Mouse (Mus musculus) cortical plate, adult 2 months (tissue): ENCODE measurements around the gene Lenep. TPM values are rescaled to one million over a fixed set of nuclear protein-coding genes. Genes with fewer than 3 reads are reported as not detected.

Experiments used
- H3K27ac ChIP-seq: fragments of 200-500 bp; 2 replicates; pipeline ENCODE4 v1.5.1; 2012; ENCODE audit warnings: low read length, control low read depth, inconsistent platforms; ENCODE audit not compliant: insufficient read depth
- H3K4me1 ChIP-seq: fragments of 200-500 bp; 2 replicates; pipeline ENCODE4 v1.6.1; 2011; ENCODE audit warnings: low read length; ENCODE audit not compliant: control insufficient read depth, insufficient read depth
- H3K4me3 ChIP-seq: fragments of 200-500 bp; 2 replicates; pipeline ENCODE4 v1.5.1; 2011; ENCODE audit warnings: mild to moderate bottlenecking, low read length, control low read depth; ENCODE audit not compliant: insufficient read depth
- CTCF ChIP-seq: fragments of 200-500 bp; IDR thresholded peaks from 2 replicates; pipeline ENCODE4 v1.5.1; 2011; ENCODE audit warnings: mild to moderate bottlenecking, control low read depth, low read length; ENCODE audit not compliant: insufficient read depth; ENCODE audit errors: extremely low read depth
- POLR2A ChIP-seq: fragments of 200-500 bp; IDR thresholded peaks from 2 replicates; pipeline ENCODE4 v1.6.1; 2011; ENCODE audit warnings: mild to moderate bottlenecking, low read length, control low read depth; ENCODE audit not compliant: insufficient read depth; ENCODE audit errors: extremely low read depth
- polyA plus RNA-seq: library from polyadenylated mRNA; depleted of rRNA; stranded (reverse); fragments of >200 nt; gene quantifications from 2 replicates; pipeline ENCODE4 v1.2.3, GENCODE M21; 2012; rRNA removed

Gene Lenep
- polyA plus RNA-seq: 5.1 and 5.9 TPM in 2 replicates

DNA sequence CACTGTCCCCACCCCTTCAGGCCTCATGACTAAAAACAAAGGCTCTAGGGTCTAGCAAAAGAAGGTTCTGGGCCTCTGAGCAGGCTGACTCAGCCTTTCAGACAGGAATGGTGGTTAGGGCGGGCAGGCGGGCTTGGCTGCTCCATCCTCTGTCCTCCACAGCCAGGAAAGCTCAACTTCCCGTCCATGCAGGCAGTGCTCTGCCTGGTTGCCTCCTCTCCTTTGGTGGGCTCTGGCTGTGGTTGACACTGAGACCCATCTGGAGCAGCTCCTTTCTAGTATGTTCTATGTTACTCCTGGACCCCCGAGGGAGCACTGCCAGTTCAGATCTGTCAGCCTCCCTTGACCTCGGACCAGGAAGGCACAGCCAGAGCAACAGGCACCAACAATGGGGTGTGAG lies at the start of gene Lenep:
Gene Lenep, minus strand, starts transcription at position 101 of the 400 bp plus-strand sequence.
- H3K4me3 ChIP-seq: no peak within 1 kb of the TSS
- H3K27ac ChIP-seq: no peak within 1 kb of the TSS
- TF ChIP-seq POLR2A: no peak
- no peak for TF ChIP-seq CTCF
- H3K4me1 ChIP-seq: 0 out of 2 replicates have a peak, but pooled peaks cover 2% of the 10 kb centered on the region

DNA sequence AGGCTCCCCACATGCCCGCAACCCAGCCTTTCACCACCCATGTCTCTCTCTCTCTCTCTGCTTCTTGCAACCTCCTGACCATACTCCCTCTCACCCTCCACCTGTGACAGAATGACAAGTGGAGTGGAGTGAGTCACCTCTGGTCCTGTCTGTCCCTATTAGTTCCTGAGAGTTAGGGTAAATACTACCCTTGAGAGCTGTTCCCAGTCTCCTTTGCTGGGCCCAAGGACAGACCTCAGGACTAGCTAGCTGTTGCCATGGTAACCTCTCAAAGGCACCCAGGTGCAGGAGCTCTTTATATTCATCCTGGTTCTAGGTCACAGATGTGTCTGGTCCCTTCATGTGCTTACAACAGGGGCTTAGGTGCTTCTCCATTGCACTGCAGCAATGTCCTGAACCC lies 49.3 kb upstream of the Lenep start:
- no peak overlapping the region for H3K27ac ChIP-seq

DNA sequence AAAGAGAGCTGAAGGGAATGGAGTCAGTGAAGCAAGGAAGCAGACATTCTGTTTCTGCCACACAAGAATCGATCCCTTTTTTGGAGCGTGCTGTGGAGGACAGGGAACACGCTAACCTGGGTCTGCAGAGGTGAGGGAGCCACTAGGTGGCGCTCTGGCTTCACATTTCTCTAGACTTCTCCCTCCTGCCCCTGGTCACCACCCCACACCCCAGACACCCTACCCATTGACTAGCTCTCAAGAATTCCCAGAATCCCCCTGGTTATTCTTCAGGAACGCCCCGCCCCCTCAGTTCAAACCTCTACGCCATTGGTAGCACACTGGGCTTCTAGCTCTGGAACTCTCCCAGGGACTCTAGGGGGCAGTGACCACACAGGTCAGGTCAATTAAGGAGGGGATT lies 46.9 kb upstream of the Lenep start:
- H3K27ac ChIP-seq: no peak overlapping the region
- H3K4me3 ChIP-seq: no peak overlapping the region
- peak; percentile 80 for TF ChIP-seq CTCF
- no peak for TF ChIP-seq POLR2A
- H3K4me1 ChIP-seq: no peaks in the 10 kb centered on the region; the same call in 1 of the 2 replicates

More for the DNA sequence above, 49.3 kb upstream of the Lenep start:
- Histone ChIP-seq H3K4me1 (no peaks in the 10 kb centered on the region; the same call in 1 of the 2 replicates), H3K4me3 (no peak overlapping the region)
- TF ChIP-seq CTCF: no peak
- no peak for TF ChIP-seq POLR2A

DNA sequence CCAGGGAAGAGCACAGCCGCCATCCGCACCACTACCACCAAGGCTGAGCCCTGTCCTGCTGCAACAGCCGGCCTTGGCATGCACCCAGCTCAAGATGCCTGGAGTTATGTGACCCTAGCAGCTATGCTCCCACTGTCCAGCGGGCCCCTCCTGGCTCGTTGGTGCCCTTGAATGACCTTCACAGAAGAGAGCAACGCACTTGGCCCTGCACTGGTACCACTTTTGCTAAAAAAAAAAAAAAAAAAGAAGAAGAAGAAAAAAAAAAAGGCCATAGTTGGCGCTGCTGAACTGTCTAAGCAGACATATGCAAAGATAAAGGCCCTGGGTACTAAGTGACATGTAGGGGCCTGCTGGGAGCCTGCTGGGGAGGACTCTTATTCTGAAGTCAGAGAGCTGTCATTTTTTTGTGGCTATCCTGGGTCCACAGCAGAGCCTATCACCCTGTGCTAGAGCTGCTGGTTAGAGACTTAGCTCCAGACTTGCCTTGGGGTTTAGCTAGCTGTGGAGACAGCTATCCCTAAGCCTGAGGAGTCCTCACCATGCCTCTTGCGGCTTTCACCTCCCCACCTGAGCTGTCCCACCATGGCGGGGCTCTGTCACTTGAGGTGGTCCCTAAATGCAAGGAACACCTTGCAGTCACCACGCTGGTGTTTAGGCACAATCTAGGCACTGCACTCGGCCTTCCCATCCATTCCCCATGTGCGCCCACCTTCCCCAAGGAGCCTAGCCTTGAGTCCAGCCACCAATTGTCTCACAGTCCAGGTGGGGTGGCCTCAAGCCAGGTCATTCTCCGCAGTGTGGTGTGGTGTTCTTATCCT lies 46.3 kb upstream of the Lenep start:
- Histone ChIP-seq H3K27ac (no peak overlapping the region), H3K4me3 (no peak overlapping the region)
- TF ChIP-seq POLR2A (no peak), CTCF (no peak)

DNA sequence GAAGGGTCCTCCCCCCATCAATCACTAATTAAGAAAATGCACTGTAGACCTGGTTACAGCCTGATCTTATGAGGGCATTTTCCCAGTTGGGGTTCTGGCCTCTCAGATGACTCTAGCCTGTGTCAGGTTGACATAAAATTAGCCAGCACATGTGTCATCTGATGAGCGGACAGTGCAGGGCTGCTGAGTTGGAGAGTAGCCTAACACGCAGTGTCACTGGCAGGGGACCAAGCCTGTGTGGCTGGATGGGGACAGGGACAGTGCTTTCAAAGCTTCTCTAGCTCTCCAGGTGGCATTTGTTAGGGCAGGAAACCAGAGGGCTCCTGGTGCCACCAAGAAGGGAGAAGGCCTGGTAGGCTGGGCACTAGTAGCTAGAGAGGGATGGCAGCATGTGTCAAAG lies 38.1 kb upstream of the Lenep start:
- Histone ChIP-seq H3K4me1 (0 out of 2 replicates have a peak, but pooled peaks cover 1% of the 10 kb centered on the region), H3K27ac (no peak overlapping the region), H3K4me3 (no peak overlapping the region)
- no peak for TF ChIP-seq CTCF
- no peak for TF ChIP-seq POLR2A

More for the DNA sequence above, 46.3 kb upstream of the Lenep start:
- no peaks in the 10 kb centered on the region; the same call in 1 of the 2 replicates for H3K4me1 ChIP-seq

DNA sequence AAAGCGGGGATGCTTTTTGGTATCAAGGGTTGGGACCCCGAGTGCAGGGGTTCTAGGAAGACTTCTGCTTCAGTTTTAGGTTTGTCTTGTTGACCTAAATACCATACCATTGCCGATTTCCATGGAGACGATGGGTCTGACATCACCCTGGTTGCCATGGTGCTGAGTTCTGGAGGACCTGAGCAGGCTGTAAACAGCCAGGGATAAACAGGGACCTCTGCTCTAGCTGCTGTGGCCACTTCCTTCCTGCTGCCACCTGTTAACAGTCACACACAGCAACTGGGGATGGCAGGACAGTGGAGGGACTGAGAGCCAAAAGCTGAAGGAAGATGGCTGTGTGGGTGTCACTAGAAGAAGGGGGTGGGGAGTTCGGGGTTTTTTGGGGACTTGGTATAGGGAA lies 34.7 kb upstream of the Lenep start:
- Histone ChIP-seq H3K4me1 (0 out of 2 replicates have a peak, but pooled peaks cover 1% of the 10 kb centered on the region), H3K27ac (peak overlapping the region; percentile 53; the same call in 1 of the 2 replicates), H3K4me3 (peak overlapping the region; percentile 35; the same call in 1 of the 2 replicates)
- TF ChIP-seq CTCF (no peak), POLR2A (no peak)

DNA sequence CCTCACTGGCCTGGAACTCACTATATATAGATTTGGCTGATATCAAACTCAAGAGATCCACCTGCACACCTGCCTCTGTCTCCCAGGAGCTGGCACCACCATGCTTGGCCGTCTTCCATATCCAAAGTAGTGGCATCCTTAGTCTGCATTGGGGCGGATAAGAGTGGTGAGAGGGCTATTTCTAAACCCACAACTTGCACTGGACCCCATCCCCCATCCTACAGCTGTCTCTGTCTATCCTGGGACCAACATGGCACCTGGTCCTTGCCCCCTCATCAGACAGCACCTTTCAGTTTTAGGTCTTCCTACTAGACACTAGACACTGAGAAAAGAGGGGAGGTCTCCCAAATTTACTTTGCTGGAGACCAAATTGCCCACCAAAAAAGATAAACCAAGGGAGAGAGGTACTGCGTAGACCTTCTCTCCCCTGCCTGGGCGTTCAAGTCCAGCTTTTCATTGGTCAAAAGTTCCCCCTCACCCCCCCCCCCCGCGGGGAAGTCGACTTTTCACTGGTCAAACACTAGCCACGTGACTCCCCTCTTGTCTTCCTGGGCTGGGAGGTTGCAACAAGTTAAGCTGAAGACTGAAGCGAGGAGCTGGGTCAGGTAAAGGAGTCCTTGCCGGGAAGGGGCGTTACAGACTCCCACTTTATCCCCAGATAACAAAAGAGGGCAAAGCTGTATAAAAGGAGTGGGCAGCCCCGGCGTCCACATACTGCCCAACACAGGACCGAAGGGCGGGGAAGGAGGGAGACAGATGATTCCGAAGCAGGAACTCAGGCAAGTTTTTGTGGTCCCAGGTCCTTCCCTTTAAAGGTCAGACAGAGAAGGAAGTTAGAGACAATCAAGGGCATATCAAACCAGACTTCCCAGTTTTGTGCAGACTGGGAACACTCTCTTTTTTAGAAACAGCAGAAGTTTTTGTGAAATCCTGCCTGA lies 33.9 kb upstream of the Lenep start, which contains the start of gene Pbxip1:
Gene Pbxip1, plus strand, starts transcription at position 531 of the 938 bp plus-strand sequence.
- Histone ChIP-seq H3K4me3 (peak within 1 kb of the TSS; percentile 35), H3K4me1 (peaks cover 3% of the 10 kb centered on the region; the same call in 1 of the 2 replicates), H3K27ac (peak within 1 kb of the TSS; percentile 53; the same call in 1 of the 2 replicates)
- TF ChIP-seq CTCF (no peak), POLR2A (peak; percentile 53; the same call in 1 of the 2 replicates)

DNA sequence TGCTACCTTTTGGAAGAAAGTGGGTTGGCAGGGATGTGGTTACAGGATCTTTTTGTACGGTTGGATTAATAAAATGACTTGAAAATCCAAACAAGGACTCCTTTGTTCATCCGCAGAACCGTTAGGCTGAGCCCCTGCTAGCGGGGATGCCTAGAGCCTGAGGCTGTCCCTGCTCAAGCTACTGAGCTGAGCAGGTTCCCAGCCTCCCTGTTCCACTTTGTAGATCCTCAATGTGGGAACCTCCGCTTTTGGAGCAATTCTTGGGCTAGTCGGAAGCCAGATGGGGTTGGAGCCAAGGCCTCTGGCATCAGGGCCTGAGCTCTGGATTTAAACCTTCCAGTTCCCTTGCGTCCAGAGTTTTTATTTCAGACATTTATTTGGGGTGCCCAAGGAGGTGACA lies 32.4 kb upstream of the Lenep start:
- Histone ChIP-seq H3K4me3 (no peak overlapping the region), H3K4me1 (peaks cover 5% of the 10 kb centered on the region), H3K27ac (no peak overlapping the region)
- TF ChIP-seq POLR2A (no peak), CTCF (no peak)

DNA sequence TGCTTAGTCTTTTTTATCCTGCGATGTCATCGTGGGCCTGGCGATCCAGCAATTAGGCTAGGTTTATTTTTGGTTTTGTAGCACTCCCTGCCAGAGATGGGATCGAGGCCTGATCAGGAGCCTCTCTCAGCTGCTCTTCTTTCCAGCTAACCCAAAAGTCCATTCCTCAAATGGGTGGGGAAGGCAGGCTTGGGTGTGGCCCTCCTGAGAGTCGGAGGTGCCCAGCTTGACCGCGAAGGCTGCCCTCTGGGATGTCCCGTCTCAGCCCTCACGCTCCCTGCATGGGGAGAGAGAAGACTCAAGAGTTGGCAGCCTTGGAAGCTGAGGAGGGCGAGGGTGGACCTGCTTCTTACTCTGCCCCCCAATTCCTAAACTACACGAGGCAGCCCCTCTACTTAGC lies 31.9 kb upstream of the Lenep start:
- TF ChIP-seq CTCF: no peak
- TF ChIP-seq POLR2A: no peak
- peaks cover 5% of the 10 kb centered on the region for H3K4me1 ChIP-seq
- no peak overlapping the region for H3K27ac ChIP-seq
- H3K4me3 ChIP-seq: no peak overlapping the region
